Mouse (Mus musculus): Measurements from ENCODE around the gene Lamtor5. TPM values are rescaled to one million over a fixed set of nuclear protein-coding genes. Genes with fewer than 3 reads are reported as not detected.

The Lamtor5 gene
- polyA plus RNA-seq, 1 experiment from 2014 or later = 99.8 TPM

- H3K4me1 ChIP-seq (ENCODE audit: insufficient read depth) = no peaks in the 10 kb centered on the region
- H3K4me3 ChIP-seq (ENCODE audit: low read depth, low read length) = no peak overlapping the region
- no peak overlapping the region for H3K9ac ChIP-seq (replicated peaks)
- no peak overlapping the region for H3K4me2 ChIP-seq (ENCODE audit: low read depth, low read length)
- H3K27me3 ChIP-seq (ENCODE audit: insufficient read depth, low read length) = no peaks in the 10 kb centered on the region
- DNase-seq (no peak), ATAC-seq (no peak)
- no peak for TF ChIP-seq EP300 (IDR thresholded peaks at IDR 0.05; ENCODE audit: low read depth)
- no peak for TF ChIP-seq CTCF (IDR thresholded peaks at IDR 0.05; ENCODE audit: low read depth)
- H3K27ac ChIP-seq (ENCODE audit: low read depth) = no peak overlapping the region
- no peaks in the 10 kb centered on the region for H3K36me3 ChIP-seq (replicated peaks; ENCODE audit: insufficient read depth, low read length)
- no peaks in the 10 kb centered on the region for H3K9me3 ChIP-seq (ENCODE audit: low read length)
- 29% methylated on average over 3 of the region's 3 CpGs for WGBS (ENCODE audit: insufficient replicate concordance)
Observed at GRCm38 (mm10) chr3:107249042-107249441, 29.6 kb upstream of the Lamtor5 start.

- Histone ChIP-seq H3K9ac (replicated peaks) (no peak overlapping the region), H3K4me2 (ENCODE audit: low read depth, low read length) (no peak overlapping the region), H3K4me1 (ENCODE audit: insufficient read depth) (no peaks in the 10 kb centered on the region), H3K9me3 (ENCODE audit: low read length) (no peaks in the 10 kb centered on the region), H3K36me3 (replicated peaks; ENCODE audit: insufficient read depth, low read length) (no peaks in the 10 kb centered on the region), H3K27me3 (ENCODE audit: insufficient read depth, low read length) (no peaks in the 10 kb centered on the region), H3K4me3 (ENCODE audit: low read depth, low read length) (no peak overlapping the region), H3K27ac (ENCODE audit: low read depth) (no peak overlapping the region)
- no peak for TF ChIP-seq CTCF (IDR thresholded peaks at IDR 0.05; ENCODE audit: low read depth)
- TF ChIP-seq EP300 (IDR thresholded peaks at IDR 0.05; ENCODE audit: low read depth) = no peak
- 34% methylated on average over 2 of the region's 2 CpGs for WGBS (ENCODE audit: insufficient replicate concordance)
- DNase-seq (no peak), ATAC-seq (no peak)
Observed at GRCm38 (mm10) chr3:107250320-107250719, 28.3 kb upstream of the Lamtor5 start.

DNA sequence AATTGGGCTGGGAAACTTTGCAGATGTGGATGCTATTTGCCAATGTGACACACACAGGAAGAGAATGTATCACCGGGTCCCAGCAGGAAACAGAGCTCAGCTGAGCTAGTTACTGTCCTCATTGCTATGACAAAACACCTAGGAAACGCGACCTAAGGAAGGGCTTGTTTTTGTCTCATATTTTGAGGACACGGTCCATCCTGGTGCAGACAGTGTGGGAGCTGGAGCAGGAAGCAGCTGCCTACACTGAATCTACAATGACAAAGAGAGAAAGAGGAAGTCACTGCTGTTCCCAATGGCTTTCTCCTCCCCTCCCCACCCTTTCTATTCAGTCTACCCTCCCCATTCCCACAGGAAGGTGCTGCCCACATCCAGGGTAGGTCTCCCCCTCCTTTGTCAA lies 26.6 kb upstream of the Lamtor5 start:
- no peak for TF ChIP-seq CTCF (IDR thresholded peaks at IDR 0.05; ENCODE audit: low read depth)
- TF ChIP-seq EP300 (IDR thresholded peaks at IDR 0.05; ENCODE audit: low read depth) = no peak
- peak; percentile 53 for ATAC-seq
- WGBS (ENCODE audit: insufficient replicate concordance) = 17% methylated on average over 4 of the region's 4 CpGs

DNA sequence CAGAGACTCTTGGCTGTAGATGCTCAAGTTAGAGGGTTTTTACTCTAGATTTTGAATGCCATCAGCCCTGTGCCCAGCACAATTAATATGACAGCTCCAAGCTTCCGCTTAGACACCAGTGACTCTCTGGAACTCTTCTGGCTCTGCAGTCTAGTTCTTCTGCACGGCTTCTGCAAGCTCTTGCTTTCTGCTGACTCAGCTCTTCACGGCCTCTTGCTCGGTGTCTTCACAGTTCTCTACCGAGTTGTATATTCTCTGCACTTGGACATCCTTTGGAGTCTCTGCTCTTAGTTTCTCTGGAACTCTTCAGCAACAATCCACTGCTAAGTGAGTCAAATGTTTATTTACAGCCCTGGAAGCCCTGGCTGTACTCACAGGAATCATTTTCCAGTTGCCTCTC lies 24.7 kb upstream of the Lamtor5 start:
- DNase-seq (no peak), ATAC-seq (no peak)
- Histone ChIP-seq H3K27me3 (ENCODE audit: insufficient read depth, low read length) (no peaks in the 10 kb centered on the region), H3K36me3 (replicated peaks; ENCODE audit: insufficient read depth, low read length) (no peaks in the 10 kb centered on the region), H3K9ac (replicated peaks) (no peak overlapping the region), H3K4me2 (ENCODE audit: low read depth, low read length) (no peak overlapping the region), H3K4me3 (ENCODE audit: low read depth, low read length) (no peak overlapping the region), H3K27ac (ENCODE audit: low read depth) (no peak overlapping the region), H3K9me3 (ENCODE audit: low read length) (no peaks in the 10 kb centered on the region), H3K4me1 (ENCODE audit: insufficient read depth) (no peaks in the 10 kb centered on the region)
- WGBS (ENCODE audit: insufficient replicate concordance) = 67% methylated on average over 5 of the region's 5 CpGs
- TF ChIP-seq CTCF (IDR thresholded peaks at IDR 0.05; ENCODE audit: low read depth) (no peak), EP300 (IDR thresholded peaks at IDR 0.05; ENCODE audit: low read depth) (no peak)

More for the DNA sequence above, 26.6 kb upstream of the Lamtor5 start:
- no peak overlapping the region for H3K9ac ChIP-seq (replicated peaks)
- H3K4me2 ChIP-seq (ENCODE audit: low read depth, low read length) = no peak overlapping the region
- no peak overlapping the region for H3K27ac ChIP-seq (ENCODE audit: low read depth)
- DNase-seq = no peak
- no peaks in the 10 kb centered on the region for H3K36me3 ChIP-seq (replicated peaks; ENCODE audit: insufficient read depth, low read length)
- no peaks in the 10 kb centered on the region for H3K9me3 ChIP-seq (ENCODE audit: low read length)
- no peak overlapping the region for H3K4me3 ChIP-seq (ENCODE audit: low read depth, low read length)
- H3K27me3 ChIP-seq (ENCODE audit: insufficient read depth, low read length) = no peaks in the 10 kb centered on the region
- H3K4me1 ChIP-seq (ENCODE audit: insufficient read depth) = no peaks in the 10 kb centered on the region

DNA sequence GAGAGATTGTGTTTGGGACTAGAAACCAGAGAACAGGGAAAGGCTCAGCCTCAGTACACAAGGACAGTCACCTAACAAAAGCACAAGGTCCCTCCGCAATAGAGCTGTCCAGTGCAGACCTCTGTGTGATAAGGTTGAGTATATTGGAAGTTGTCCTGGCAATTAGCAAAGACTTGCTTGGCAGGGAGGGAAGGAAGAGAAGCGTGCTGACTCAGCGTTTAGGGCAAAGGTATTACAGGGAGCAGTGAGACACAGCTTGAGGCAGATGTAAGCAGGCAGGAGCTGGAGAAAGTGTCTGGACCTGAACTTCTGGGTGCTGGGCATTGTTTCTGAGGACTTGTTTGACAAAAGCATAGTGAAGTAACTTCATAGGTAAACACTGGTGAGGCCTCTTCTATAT lies 22.7 kb upstream of the Lamtor5 start:
- DNase-seq (no peak), ATAC-seq (no peak)
- Histone ChIP-seq H3K9ac (replicated peaks) (no peak overlapping the region), H3K4me2 (ENCODE audit: low read depth, low read length) (no peak overlapping the region), H3K4me1 (ENCODE audit: insufficient read depth) (no peaks in the 10 kb centered on the region), H3K27me3 (ENCODE audit: insufficient read depth, low read length) (no peaks in the 10 kb centered on the region), H3K9me3 (ENCODE audit: low read length) (no peaks in the 10 kb centered on the region), H3K4me3 (ENCODE audit: low read depth, low read length) (no peak overlapping the region), H3K36me3 (replicated peaks; ENCODE audit: insufficient read depth, low read length) (no peaks in the 10 kb centered on the region), H3K27ac (ENCODE audit: low read depth) (no peak overlapping the region)
- TF ChIP-seq EP300 (IDR thresholded peaks at IDR 0.05; ENCODE audit: low read depth) (no peak), CTCF (IDR thresholded peaks at IDR 0.05; ENCODE audit: low read depth) (no peak)
- WGBS (ENCODE audit: insufficient replicate concordance) = 78% methylated on average over 3 of the region's 3 CpGs

DNA sequence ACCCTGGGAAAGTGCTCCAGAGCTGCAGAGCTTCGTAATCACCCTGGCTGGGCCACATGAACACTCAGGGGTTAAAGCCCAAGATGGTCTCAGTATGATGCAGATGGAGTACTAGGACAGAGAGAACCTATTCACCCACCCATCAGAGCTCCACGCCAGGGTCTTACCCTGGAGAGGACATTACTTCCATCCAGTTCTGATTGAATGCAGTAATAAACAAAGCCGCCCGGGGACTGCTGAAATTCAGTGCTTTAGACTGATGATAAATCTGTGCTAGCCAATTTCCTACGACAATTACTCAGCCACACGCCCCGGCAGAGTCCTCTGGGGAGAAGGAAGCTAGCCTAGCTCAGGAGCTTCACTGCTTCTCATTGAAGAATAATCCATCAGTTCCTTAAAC lies 21.9 kb upstream of the Lamtor5 start:
- Histone ChIP-seq H3K9me3 (ENCODE audit: low read length) (no peaks in the 10 kb centered on the region), H3K27me3 (ENCODE audit: insufficient read depth, low read length) (no peaks in the 10 kb centered on the region), H3K4me3 (ENCODE audit: low read depth, low read length) (no peak overlapping the region), H3K9ac (replicated peaks) (no peak overlapping the region), H3K36me3 (replicated peaks; ENCODE audit: insufficient read depth, low read length) (no peaks in the 10 kb centered on the region), H3K4me2 (ENCODE audit: low read depth, low read length) (no peak overlapping the region), H3K27ac (ENCODE audit: low read depth) (no peak overlapping the region), H3K4me1 (ENCODE audit: insufficient read depth) (no peaks in the 10 kb centered on the region)
- ATAC-seq = no peak
- DNase-seq = no peak
- no peak for TF ChIP-seq EP300 (IDR thresholded peaks at IDR 0.05; ENCODE audit: low read depth)
- TF ChIP-seq CTCF (IDR thresholded peaks at IDR 0.05; ENCODE audit: low read depth) = no peak
- 69% methylated on average over 7 of the region's 7 CpGs for WGBS (ENCODE audit: insufficient replicate concordance)

- no peak overlapping the region for H3K27ac ChIP-seq (ENCODE audit: low read depth)
- no peak overlapping the region for H3K9ac ChIP-seq (replicated peaks)
- H3K4me3 ChIP-seq (ENCODE audit: low read depth, low read length) = no peak overlapping the region
- TF ChIP-seq CTCF (IDR thresholded peaks at IDR 0.05; ENCODE audit: low read depth) (no peak), EP300 (IDR thresholded peaks at IDR 0.05; ENCODE audit: low read depth) (no peak)
- H3K27me3 ChIP-seq (ENCODE audit: insufficient read depth, low read length) = no peaks in the 10 kb centered on the region
- WGBS (ENCODE audit: insufficient replicate concordance) = 51% methylated on average over 5 of the region's 5 CpGs
- no peaks in the 10 kb centered on the region for H3K36me3 ChIP-seq (replicated peaks; ENCODE audit: insufficient read depth, low read length)
- DNase-seq = no peak
- H3K4me1 ChIP-seq (ENCODE audit: insufficient read depth) = no peaks in the 10 kb centered on the region
- no peak overlapping the region for H3K4me2 ChIP-seq (ENCODE audit: low read depth, low read length)
- H3K9me3 ChIP-seq (ENCODE audit: low read length) = no peaks in the 10 kb centered on the region
- no peak for ATAC-seq
Observed at GRCm38 (mm10) chr3:107257924-107258323, 20.7 kb upstream of the Lamtor5 start.

Data from liver, postnatal 0 days (tissue).